Mouse (Mus musculus): ENCODE measurements around the gene Dennd1a.

GRCm38 (mm10) chr2:38300941-38301340 lies 13.8 kb upstream of the Dennd1a start:
- TF ChIP-seq CTCF (IDR thresholded peaks at IDR 0.05; ENCODE audit: control insufficient read depth, insufficient read depth, insufficient replicate concordance, low read depth, low read length): no peak
- TF ChIP-seq POLR2A (IDR thresholded peaks at IDR 0.05; ENCODE audit: control insufficient read depth, low read depth, low read length): no peak
